Mouse (Mus musculus): Measurements from ENCODE around the gene Olfr918. TPM values are rescaled to one million over a fixed set of nuclear protein-coding genes. Genes with fewer than 3 reads are reported as not detected.
A peak's percentile ranks its signal among the peaks of the same experiment; 100 is the strongest.

Gene Olfr918
- not detected in 2 replicates for polyA plus RNA-seq (2014; fragmentation: Nextera tagmentation; extraction: Ambion mirVana)

DNA sequence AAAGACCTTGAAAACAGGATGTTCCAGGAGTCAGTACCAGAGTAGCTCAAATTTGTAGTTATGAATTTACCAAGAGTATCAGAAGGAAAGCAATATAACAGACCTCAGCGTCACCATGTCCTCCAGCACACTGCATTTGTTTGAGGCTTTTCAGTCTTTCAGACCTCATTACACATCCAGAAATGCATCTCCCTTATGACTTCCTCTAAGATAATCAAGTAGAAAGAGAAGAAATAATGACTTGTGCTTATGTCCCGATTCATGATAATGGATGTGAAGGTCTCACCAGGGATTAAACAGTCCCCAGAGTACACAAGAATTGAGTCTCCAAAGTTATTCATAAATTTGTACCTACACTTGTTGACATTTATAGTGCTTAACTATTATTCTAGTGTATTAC, at the start of gene Olfr918:
TSS of gene Olfr918 (minus strand) at position 101 of the 400 bp plus-strand sequence.
- Histone ChIP-seq H3K9ac (replicated peaks; ENCODE audit: low read depth, low read length) (no peak within 1 kb of the TSS), H3K4me3 (ENCODE audit: low read depth, low read length) (no peak within 1 kb of the TSS), H3K27ac (ENCODE audit: low read length) (no peak within 1 kb of the TSS), H3K36me3 (ENCODE audit: control insufficient read depth, insufficient read depth, low read length) (no peaks in the 10 kb centered on the region), H3K4me2 (replicated peaks; ENCODE audit: low read depth, low read length) (no peak within 1 kb of the TSS), H3K27me3 (ENCODE audit: control insufficient read depth, insufficient read depth, low read length) (no peaks in the 10 kb centered on the region), H3K4me1 (ENCODE audit: control insufficient read depth, insufficient read depth, low read length) (no peaks in the 10 kb centered on the region), H3K9me3 (ENCODE audit: control insufficient read depth, low read depth, low read length) (no peaks in the 10 kb centered on the region)
- WGBS = 84% methylated on average over 2 of the region's 2 CpGs
- ATAC-seq (ENCODE audit: insufficient number of reproducible peaks, insufficient read depth, low FRiP score, low read depth) = no peak

DNA sequence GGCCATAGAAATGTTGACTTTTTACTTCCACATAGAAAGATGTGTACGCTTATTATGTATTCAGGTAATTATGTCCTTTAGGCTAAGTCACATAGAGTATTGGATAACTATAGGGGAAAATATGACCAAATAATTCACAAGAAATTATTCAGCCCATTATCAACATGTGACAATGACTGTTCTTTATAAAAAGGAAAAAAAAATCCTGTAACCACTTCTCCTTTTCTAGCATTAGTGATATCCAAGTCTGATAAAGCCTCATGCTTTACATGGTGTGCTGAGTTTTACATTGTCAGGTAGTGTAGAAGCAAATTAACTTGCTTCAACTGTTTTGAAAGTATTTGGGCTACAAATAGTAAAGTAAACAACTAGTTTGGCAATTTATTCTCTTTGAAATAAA, 49.6 kb upstream of the Olfr918 start:
- peaks cover 25% of the 10 kb centered on the region for H3K36me3 ChIP-seq (ENCODE audit: control insufficient read depth, insufficient read depth, low read length)
- H3K9ac ChIP-seq (replicated peaks; ENCODE audit: low read depth, low read length) = no peak overlapping the region
- no peaks in the 10 kb centered on the region for H3K9me3 ChIP-seq (ENCODE audit: control insufficient read depth, low read depth, low read length)
- no peak overlapping the region for H3K4me3 ChIP-seq (ENCODE audit: low read depth, low read length)
- no peak for ATAC-seq (ENCODE audit: insufficient number of reproducible peaks, insufficient read depth, low FRiP score, low read depth)
- peaks cover 6% of the 10 kb centered on the region for H3K4me1 ChIP-seq (ENCODE audit: control insufficient read depth, insufficient read depth, low read length)
- H3K27ac ChIP-seq (ENCODE audit: low read length) = no peak overlapping the region
- H3K27me3 ChIP-seq (ENCODE audit: control insufficient read depth, insufficient read depth, low read length) = no peaks in the 10 kb centered on the region
- WGBS = 96% methylated on average over 1 of the region's 1 CpGs
- H3K4me2 ChIP-seq (replicated peaks; ENCODE audit: low read depth, low read length) = no peak overlapping the region

GRCm38 (mm10) chr9:38718927-38719441, 44.6 kb upstream of the Olfr918 start:
- Histone ChIP-seq H3K36me3 (ENCODE audit: control insufficient read depth, insufficient read depth, low read length) (peaks cover 7% of the 10 kb centered on the region; the same call in 1 of the 2 replicates), H3K4me2 (replicated peaks; ENCODE audit: low read depth, low read length) (peak overlapping the region; percentile 72), H3K4me3 (ENCODE audit: low read depth, low read length) (peak overlapping the region; percentile 58), H3K4me1 (ENCODE audit: control insufficient read depth, insufficient read depth, low read length) (peaks cover 7% of the 10 kb centered on the region), H3K9ac (replicated peaks; ENCODE audit: low read depth, low read length) (peak overlapping the region; percentile 22), H3K27me3 (ENCODE audit: control insufficient read depth, insufficient read depth, low read length) (no peaks in the 10 kb centered on the region), H3K27ac (ENCODE audit: low read length) (0 out of 2 replicates have a peak overlapping the region, but pooled peaks have one; percentile 69), H3K9me3 (ENCODE audit: control insufficient read depth, low read depth, low read length) (no peaks in the 10 kb centered on the region)
- peak; percentile 81 for ATAC-seq (ENCODE audit: insufficient number of reproducible peaks, insufficient read depth, low FRiP score, low read depth)
- 4% methylated on average over 3 of the region's 3 CpGs for WGBS

DNA sequence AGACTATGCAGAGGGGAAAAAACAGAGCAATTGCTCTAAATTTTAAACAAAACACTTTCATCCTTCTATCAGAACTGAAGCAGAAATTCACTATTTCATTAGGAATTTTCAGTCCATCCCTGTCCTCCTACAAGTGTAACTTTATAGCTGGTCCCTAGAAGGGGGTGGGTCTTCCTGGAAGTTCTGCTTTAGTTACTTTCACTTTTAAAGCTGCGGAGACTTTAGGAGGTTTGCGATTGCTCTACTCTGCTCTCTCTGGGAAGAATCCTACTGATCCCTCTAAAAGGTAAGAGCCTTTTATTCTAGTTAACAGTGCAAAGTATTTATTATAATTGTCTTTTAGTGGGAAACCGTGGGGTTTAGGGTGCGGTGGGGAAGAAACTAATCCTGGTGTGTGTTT, 43.7 kb upstream of the Olfr918 start, which contains the start of gene Vwa5a:
TSS of gene Vwa5a (plus strand) at position 167 of the 400 bp plus-strand sequence.
- Histone ChIP-seq H3K9me3 (ENCODE audit: control insufficient read depth, low read depth, low read length) (no peaks in the 10 kb centered on the region), H3K4me3 (ENCODE audit: low read depth, low read length) (peak within 1 kb of the TSS; percentile 58), H3K36me3 (ENCODE audit: control insufficient read depth, insufficient read depth, low read length) (peaks cover 2% of the 10 kb centered on the region; the same call in 1 of the 2 replicates), H3K27ac (ENCODE audit: low read length) (peak within 1 kb of the TSS; percentile 69), H3K9ac (replicated peaks; ENCODE audit: low read depth, low read length) (peak within 1 kb of the TSS; percentile 22), H3K27me3 (ENCODE audit: control insufficient read depth, insufficient read depth, low read length) (no peaks in the 10 kb centered on the region), H3K4me2 (replicated peaks; ENCODE audit: low read depth, low read length) (peak within 1 kb of the TSS; percentile 72), H3K4me1 (ENCODE audit: control insufficient read depth, insufficient read depth, low read length) (peaks cover 7% of the 10 kb centered on the region)
- WGBS = 2% methylated on average over 4 of the region's 4 CpGs
- ATAC-seq (ENCODE audit: insufficient number of reproducible peaks, insufficient read depth, low FRiP score, low read depth) = peak; percentile 88

DNA sequence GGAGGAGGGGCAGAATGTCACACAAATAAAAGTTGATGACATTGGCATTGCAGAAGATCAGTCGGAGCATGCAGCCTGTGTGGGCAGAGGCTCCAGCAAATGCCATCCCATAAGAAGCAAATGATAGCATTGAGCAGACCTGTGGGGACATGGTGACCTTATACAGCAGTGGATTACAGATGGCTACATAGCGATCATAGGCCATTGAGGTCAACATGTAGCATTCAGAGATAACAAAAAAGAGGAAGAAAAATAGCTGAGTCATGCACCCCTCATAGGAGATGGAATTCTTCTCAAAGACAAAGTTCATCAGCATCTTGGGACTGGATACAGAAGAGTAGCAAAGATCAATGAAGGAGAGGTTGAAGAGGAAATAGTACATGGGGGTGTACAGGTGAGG, 1.5 kb downstream of the Olfr918 start:
- WGBS = 83% methylated on average over 2 of the region's 2 CpGs
- H3K36me3 ChIP-seq (ENCODE audit: control insufficient read depth, insufficient read depth, low read length) = no peaks in the 10 kb centered on the region
- no peak overlapping the region for H3K9ac ChIP-seq (replicated peaks; ENCODE audit: low read depth, low read length)
- no peak overlapping the region for H3K4me3 ChIP-seq (ENCODE audit: low read depth, low read length)
- no peak overlapping the region for H3K27ac ChIP-seq (ENCODE audit: low read length)
- no peak for ATAC-seq (ENCODE audit: insufficient number of reproducible peaks, insufficient read depth, low FRiP score, low read depth)
- no peaks in the 10 kb centered on the region for H3K4me1 ChIP-seq (ENCODE audit: control insufficient read depth, insufficient read depth, low read length)
- no peaks in the 10 kb centered on the region for H3K9me3 ChIP-seq (ENCODE audit: control insufficient read depth, low read depth, low read length)
- H3K27me3 ChIP-seq (ENCODE audit: control insufficient read depth, insufficient read depth, low read length) = no peaks in the 10 kb centered on the region
- no peak overlapping the region for H3K4me2 ChIP-seq (replicated peaks; ENCODE audit: low read depth, low read length)

- Histone ChIP-seq H3K4me1 (ENCODE audit: control insufficient read depth, insufficient read depth, low read length) (no peaks in the 10 kb centered on the region), H3K9me3 (ENCODE audit: control insufficient read depth, low read depth, low read length) (no peaks in the 10 kb centered on the region), H3K36me3 (ENCODE audit: control insufficient read depth, insufficient read depth, low read length) (no peaks in the 10 kb centered on the region), H3K4me2 (replicated peaks; ENCODE audit: low read depth, low read length) (no peak within 1 kb of the TSS), H3K27me3 (ENCODE audit: control insufficient read depth, insufficient read depth, low read length) (no peaks in the 10 kb centered on the region), H3K27ac (ENCODE audit: low read length) (no peak within 1 kb of the TSS), H3K9ac (replicated peaks; ENCODE audit: low read depth, low read length) (no peak within 1 kb of the TSS), H3K4me3 (ENCODE audit: low read depth, low read length) (no peak within 1 kb of the TSS)
- ATAC-seq (ENCODE audit: insufficient number of reproducible peaks, insufficient read depth, low FRiP score, low read depth) = no peak
- 68% methylated on average over 1 of the region's 1 CpGs for WGBS
Measured at GRCm38 (mm10) chr9:38665742-38666141, 8.7 kb downstream of the Olfr918 start, which contains the start of gene Olfr917. Gene Olfr917, minus strand, starts transcription at chr9:38665842.

GRCm38 (mm10) chr9:38659775-38660174, 14.6 kb downstream of the Olfr918 start, which contains the start of gene Olfr916:
Gene Olfr916, minus strand, starts transcription at chr9:38659875.
- no peaks in the 10 kb centered on the region for H3K36me3 ChIP-seq (ENCODE audit: control insufficient read depth, insufficient read depth, low read length)
- no peak within 1 kb of the TSS for H3K4me3 ChIP-seq (ENCODE audit: low read depth, low read length)
- ATAC-seq (ENCODE audit: insufficient number of reproducible peaks, insufficient read depth, low FRiP score, low read depth) = no peak
- no peak within 1 kb of the TSS for H3K4me2 ChIP-seq (replicated peaks; ENCODE audit: low read depth, low read length)
- H3K27ac ChIP-seq (ENCODE audit: low read length) = no peak within 1 kb of the TSS
- no peaks in the 10 kb centered on the region for H3K9me3 ChIP-seq (ENCODE audit: control insufficient read depth, low read depth, low read length)
- H3K4me1 ChIP-seq (ENCODE audit: control insufficient read depth, insufficient read depth, low read length) = no peaks in the 10 kb centered on the region
- H3K27me3 ChIP-seq (ENCODE audit: control insufficient read depth, insufficient read depth, low read length) = no peaks in the 10 kb centered on the region
- no peak within 1 kb of the TSS for H3K9ac ChIP-seq (replicated peaks; ENCODE audit: low read depth, low read length)
- 55% methylated on average over 1 of the region's 1 CpGs for WGBS

GRCm38 (mm10) chr9:38632406-38632805, 42.0 kb downstream of the Olfr918 start:
- Histone ChIP-seq H3K27me3 (ENCODE audit: control insufficient read depth, insufficient read depth, low read length) (no peaks in the 10 kb centered on the region), H3K4me3 (ENCODE audit: low read depth, low read length) (no peak overlapping the region), H3K9me3 (ENCODE audit: control insufficient read depth, low read depth, low read length) (no peaks in the 10 kb centered on the region), H3K27ac (ENCODE audit: low read length) (no peak overlapping the region), H3K4me1 (ENCODE audit: control insufficient read depth, insufficient read depth, low read length) (no peaks in the 10 kb centered on the region), H3K4me2 (replicated peaks; ENCODE audit: low read depth, low read length) (no peak overlapping the region), H3K36me3 (ENCODE audit: control insufficient read depth, insufficient read depth, low read length) (no peaks in the 10 kb centered on the region), H3K9ac (replicated peaks; ENCODE audit: low read depth, low read length) (no peak overlapping the region)
- ATAC-seq (ENCODE audit: insufficient number of reproducible peaks, insufficient read depth, low FRiP score, low read depth) = no peak
- 81% methylated on average over 4 of the region's 4 CpGs for WGBS

Data from stomach, embryonic 14.5 days (tissue).